Mouse (Mus musculus): Measurements from ENCODE around the gene Zhx3.

Zhx3 gene

DNA sequence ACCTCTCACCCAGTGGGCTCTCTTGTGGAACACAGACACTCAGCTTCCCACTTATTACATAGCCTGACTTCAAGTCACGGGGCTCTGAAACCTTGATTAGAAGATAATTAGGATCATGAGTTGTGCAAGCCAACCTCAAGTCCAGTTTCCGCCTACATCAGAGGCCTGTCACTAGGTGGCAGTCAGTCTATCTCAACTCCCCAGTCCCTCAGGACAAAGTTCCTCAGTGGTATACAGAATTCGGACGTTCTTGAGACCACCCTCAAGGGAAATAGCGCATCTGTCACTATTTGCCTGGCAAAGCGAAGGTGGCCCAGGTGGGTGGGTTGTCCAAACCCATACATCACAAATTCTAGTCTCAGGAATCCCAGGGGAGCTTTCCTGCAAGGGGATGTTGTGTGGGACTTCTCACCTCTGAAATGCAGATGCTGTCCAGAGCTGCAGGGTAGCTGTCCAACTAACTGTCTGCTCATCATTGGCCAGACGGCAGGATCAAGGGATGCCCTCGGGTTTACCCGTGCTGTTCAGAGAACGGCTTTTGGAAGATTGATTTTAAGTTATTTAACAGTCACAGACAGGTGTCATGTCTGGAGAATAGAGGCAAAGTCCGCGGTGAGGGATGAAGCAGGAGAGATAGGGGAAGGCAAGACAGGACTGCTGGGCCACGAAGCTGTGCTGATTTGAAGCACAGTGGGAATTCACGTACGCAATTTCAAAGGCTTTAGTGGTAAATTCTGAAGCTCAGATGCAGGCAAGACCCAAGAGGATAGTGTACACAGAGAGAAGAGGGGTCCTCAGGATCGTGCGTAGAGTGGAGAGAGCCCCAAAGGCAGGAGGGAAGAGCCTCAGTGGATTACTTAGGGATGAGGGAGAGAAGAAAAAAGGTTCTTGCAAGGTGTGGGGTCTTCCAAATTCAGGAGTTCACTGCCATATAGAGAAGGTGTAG lies 142.7 kb downstream of the Zhx3 start:
- CTCF ChIA-PET, result interaction anchor here (0.7 to 1.3 kb wide), 4 partner anchors 11 to 156 kb away, joined by 3 to 5 read pairs (median 4); no protein-coding TSS in a partner anchor

DNA sequence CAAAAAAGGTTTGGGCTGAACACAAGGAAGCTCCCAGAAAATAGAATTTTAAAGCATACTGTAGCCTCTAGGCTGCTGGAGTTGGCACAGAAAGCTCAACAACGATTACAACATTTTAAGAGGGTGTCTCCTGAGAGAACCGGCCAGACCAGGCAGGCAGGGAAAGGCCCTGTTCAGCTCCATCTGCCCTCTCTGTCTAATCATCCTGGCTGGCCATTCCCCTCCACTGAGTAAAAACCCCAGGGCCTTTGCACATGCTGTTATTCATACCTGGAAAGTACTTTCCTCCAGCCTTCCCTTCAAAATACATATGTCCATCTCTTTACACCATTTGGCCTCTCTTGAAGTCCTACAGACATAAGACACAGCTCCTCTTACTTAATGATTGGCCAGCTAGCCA lies 143.4 kb downstream of the Zhx3 start:
- CTCF ChIA-PET, result interaction anchor here (0.6 to 1.3 kb wide), 4 partner anchors 15 to 157 kb away, joined by 3 to 5 read pairs (median 3); no protein-coding TSS in a partner anchor

DNA sequence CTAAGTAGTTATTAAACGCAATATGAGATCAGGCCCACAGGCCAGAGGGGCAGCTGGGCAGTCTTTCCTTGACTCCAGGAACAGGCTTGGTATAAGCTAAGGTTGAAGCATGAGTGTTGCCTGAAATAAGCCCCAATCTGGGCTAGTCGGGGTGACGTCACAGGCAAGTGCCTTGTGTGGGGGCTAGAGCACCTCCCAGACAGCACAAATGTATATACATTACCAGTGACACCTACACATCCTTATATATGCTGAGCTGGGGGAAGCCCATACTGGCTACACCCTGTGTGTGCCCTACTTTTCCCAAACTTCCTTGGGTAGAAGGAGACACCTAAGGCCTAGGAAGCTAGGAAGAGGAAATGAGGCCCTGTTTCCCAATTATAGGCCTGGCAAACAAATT lies 143.8 kb downstream of the Zhx3 start:
- CTCF ChIA-PET, result interaction anchor here (0.6 to 1.3 kb wide), 3 partner anchors 15 to 158 kb away, joined by 3 to 5 read pairs (median 3); no protein-coding TSS in a partner anchor

DNA sequence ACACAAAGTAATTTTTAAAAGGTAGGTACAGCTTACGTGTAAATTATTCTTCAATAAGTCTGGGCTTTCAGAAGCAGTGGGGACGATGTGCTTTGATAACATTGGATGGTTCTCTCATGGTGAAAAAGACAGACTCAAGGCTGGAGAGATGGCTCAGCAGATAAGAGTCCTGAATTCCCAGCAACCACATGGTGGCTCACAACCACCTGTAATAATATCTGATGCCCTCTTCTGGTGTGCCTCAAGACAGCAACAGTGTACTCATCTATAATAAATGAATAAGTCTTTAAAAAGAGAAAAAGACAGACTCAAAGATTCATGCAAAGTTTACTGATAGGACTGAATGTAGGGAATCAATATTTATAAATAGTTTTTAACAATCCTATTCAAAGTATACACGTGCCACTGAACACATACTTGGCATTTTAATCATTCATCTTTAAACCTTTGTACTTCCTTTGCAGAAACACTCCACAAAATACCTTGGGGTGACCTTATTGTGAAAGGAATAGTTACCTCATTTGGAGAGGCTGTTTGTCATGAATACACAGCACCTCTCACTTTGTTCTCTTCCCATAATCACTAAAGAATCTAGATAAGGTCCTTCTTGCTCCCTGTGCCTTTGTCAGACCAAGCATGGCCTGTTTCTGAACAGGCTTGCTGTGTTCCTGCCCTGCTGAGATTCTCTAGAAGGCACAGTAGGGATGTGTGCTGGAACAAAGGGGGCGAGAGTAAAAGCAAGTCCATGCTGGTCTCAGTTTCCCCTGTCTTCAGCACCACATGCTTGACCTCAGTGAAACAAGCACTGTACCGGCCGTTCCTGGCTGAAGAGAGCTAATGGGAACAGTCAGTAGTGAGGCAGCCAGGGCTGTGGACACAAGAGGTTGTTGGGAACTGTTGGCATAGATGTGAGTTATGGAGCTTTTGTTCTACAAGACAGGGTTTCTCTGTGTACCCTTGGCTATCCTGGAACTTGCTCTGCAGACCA lies 146.6 kb downstream of the Zhx3 start:
- CTCF ChIA-PET, result no interaction called here

DNA sequence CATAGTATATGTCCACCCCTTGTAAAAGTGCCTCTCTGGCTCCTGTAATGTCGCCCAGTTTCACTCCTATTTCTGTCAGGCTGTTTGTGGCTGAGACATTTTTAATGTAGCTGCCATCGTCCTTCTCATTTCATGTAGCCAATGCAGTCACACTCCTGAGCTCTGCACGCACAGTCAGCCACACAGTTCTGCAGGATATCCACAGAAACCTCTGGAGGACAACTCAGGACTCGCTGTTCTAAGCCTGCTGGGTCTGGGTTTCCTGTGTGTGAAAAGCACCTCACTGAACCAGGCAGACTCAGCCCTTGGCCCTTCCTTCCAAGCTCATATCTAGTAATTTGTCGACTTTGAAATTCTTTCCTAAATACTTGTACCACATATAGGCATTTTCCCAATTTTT lies 148.3 kb downstream of the Zhx3 start:
- CTCF ChIA-PET, result interaction anchor here (0.7 to 1.6 kb wide), 3 partner anchors 31 to 76 kb away, joined by 3 to 4 read pairs (median 3); no protein-coding TSS in a partner anchor

DNA sequence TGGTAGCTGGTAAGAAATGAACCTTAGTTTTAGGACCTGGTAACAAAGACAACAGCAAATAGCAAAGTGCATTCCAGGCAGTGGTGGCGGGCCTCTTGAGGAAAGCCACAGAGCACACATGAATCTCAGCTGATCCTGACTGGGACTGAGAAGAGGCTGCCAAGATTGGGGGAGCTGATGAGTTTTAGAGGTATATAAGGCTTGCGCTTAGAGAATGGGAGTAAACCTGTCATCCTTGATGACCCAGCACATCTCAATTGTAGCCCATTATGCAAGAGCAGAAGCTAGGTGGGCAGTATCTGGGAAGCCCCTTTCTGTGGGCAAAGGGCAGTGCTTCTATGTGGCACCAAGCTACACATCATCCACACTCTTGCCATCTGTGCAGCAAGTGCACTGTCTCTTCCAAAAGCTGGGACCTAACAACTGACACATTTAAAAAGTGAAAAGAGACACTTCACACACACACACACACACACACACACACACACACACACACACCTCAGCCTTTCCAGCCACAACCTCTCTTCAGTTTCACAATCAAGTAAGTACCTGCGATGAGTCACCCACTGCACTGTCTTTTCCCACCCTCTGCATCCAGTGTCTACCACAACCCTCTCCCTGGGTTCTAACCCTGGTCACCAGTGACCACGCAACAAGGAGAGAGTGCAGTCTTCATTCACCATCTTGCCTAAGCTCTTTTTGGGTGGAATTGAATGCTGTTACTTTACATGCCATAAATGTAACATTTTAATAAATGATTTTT lies 149.0 kb downstream of the Zhx3 start:
- CTCF ChIA-PET, result interaction anchor here (0.7 to 1.6 kb wide), 2 partner anchors 32 to 76 kb away, joined by 3 to 4 read pairs; no protein-coding TSS in a partner anchor

DNA sequence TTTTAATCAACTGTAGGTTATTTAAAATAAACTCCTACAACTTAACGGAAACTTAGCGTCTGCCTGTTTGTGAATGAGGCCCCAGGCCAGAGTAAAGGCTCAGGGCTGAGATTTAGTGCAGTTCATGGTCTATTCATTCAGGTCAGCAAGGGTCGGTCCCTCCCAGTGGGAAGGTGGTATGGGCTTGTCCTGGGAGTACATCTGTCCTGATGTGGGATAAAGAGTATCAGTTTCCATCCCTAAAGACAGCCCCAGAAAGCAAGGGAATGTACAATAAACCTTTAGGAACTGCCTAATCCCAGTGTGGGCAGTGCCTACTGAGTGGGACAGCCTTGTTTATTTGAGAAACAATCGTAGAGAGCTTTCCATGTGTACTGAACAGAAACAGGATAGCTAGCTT lies 150.1 kb downstream of the Zhx3 start:
- CTCF ChIA-PET, result no interaction called here

DNA sequence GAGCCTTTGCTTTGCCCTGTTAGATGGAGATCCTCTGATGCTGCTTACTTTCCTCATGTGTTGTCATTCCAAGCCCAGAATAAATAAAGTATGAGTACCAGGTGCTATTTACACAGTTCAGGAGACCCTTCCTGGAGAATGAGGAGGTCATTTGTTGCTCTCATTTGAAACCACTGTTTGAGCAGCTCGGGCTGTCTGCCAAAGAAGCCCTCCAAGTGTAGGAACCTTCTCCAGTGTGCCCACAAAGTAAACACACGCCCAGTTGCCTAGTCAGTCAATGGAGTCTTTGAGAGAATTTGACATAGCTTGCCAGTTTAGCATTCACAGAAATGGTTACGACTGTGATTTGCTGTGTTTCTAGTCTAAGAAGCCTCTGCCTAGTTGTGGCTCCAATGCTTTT lies 154.0 kb downstream of the Zhx3 start:
- CTCF ChIA-PET, result interaction anchor here (1.0 kb wide), 1 partner anchor 12 kb away, joined by 5 read pairs; no protein-coding TSS in a partner anchor

DNA sequence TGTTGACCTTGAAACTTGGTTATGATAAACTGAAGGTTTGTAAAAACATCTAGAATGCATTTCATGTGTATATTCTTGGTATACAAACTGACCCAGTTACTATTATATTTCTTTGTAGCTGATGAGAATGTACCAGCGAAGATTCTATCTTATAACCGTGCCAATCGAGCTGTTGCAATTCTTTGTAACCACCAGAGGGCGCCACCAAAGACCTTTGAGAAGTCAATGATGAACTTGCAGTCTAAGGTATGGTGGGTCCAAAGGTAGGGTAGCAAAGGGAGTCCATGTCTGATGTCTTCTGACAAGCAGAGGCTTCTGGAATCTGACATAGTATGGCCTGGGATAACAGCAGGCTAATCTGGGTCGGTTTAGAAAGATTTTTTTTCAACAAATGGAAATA lies 155.5 kb downstream of the Zhx3 start:
- CTCF ChIA-PET, result no interaction called here

DNA sequence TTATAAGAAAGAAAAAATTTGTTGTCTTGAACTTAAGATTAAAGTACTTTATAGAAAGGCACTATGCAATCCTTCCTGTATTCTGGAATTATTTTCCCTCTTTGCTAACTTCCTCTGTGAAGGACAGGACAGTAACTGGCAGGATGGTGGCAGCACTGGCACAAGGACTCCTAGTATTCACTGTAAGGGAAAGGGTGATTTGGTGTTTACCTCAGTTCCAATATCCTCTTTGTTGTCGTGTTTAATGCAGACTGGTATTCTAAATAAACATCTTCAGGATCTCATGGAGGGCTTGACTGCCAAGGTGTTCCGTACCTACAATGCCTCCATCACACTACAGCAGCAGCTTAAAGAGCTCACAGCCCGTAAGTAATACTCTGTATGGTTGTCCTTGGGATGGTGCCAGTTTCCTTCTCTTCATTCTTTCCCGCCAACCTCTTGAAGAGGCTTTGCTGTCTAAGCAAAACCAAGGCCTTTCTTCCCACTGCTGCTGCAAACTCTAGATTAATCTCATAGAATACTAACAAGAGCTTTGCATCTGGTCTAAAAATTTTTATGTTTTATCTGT lies 157.3 kb downstream of the Zhx3 start:
- CTCF ChIA-PET, result interaction anchor here (1.2 kb wide), 1 partner anchor 31 kb away, joined by 3 read pairs; no protein-coding TSS in a partner anchor

DNA sequence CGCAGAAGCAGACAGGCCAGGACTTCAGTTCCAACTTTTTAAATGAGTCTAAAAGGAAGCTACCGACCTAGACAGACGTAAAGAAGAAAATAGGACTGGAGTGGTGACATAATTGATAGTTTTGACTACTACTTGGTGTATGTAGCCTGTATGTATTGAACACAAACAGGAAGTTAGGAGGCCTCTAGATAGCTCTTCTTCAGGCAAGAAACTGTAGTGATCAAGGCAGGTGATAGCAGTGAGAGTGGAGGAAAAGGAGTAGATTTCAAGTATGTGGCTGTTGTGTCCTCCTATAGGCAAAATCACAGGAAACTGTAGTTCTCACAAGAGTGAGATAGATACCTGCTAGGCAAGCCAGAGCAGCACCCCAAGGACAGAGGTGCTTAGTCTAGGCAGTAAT lies 165.1 kb downstream of the Zhx3 start:
- CTCF ChIA-PET, result interaction anchor here (0.8 kb wide), 1 partner anchor 226 kb away, joined by 3 read pairs; no protein-coding TSS in a partner anchor

DNA sequence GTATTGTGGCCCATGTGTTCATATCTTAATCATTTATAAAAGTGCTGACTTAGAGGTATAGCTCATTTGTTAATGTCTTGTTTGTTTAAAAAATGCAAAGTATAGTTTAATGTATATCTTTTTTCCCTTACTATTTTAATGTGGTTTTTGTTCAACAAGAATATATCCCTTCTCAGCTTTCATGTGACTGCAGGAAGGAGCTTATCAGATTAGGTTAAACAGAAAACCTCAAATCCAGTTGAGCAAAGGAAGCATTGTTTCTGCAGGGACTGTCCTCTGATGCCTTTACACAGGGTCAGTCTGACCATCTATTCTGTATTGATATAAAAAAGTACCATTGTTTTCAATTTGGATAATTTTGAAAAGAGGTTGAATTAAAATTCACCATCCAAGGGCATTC lies 170.0 kb downstream of the Zhx3 start:
- CTCF ChIA-PET, result no interaction called here

DNA sequence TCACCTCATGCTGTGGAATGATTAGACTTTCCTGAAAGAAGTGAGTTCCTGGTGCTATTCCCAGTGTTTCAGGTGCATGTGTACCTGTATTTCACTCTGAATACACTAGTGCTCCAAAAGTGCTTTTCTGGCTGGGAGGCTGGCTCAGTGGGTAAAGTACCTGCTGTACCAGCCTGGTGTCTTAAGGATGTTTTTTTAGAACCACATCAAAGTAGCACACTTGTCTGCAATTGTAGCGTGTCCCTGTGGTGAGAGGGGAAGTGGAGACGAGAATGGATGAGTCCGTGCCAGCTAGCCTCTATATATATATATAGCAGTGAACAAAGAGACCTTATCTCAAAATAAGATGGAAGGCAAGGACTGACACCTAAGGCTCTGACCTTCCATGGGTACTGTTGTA lies 171.2 kb downstream of the Zhx3 start:
- CTCF ChIA-PET, result no interaction called here

DNA sequence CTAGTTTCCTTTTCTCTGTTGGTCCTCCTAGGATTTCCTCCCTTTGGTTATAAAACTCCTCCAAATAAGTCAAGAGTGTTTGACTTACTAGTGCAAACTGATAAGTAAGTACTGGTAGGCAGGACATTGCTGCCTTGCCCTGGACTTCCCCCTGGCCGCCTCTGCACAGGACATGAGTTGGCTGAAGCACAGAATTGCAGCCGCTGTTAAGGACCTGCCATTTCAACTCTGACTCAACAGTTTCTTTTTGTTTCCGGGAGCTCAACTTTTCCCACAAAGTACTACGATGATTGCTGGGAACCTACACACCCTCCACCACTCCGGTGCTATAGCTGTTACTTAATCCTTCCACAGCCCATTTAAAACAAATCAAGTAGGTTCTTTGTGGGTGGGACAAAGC lies 172.5 kb downstream of the Zhx3 start:
- CTCF ChIA-PET, result no interaction called here

All from spleen, embryonic (tissue).